Mouse (Mus musculus) adrenal gland (tissue): ENCODE measurements around the gene Ttc25.
"Not testable (repeated sequence)": the region's sequence is repeated elsewhere in the genome, so short reads cannot be mapped to it uniquely, and the experiment has no call there.

ENCODE experiments used
- intact Hi-C: fragments of 180-260 bp; cut with DNase I; formaldehyde crosslinking; loops from one replicate; pipeline ENCODE4 v1.15.1; 2025

The Ttc25 gene

DNA sequence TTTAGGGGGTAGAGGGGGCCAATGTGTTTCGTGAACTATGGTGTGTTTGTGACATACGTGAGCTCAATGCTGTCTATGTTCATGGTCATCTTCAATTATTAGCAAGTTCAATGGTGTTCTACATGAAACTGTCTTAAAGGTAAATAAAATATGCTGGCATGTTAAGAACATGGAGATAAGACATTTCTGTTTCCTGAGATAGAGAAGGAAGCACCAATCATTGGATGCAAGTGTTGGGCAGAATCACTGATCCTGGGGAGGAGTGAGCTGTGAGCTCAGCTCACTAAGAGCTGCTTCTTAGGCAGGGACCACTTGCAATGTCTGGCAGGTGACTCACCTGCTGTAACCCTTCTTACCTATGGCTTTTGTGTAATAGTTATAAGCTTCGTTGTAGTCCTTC, 56.0 kb downstream of the Ttc25 start:
- intact Hi-C loops, result no loop called here

DNA sequence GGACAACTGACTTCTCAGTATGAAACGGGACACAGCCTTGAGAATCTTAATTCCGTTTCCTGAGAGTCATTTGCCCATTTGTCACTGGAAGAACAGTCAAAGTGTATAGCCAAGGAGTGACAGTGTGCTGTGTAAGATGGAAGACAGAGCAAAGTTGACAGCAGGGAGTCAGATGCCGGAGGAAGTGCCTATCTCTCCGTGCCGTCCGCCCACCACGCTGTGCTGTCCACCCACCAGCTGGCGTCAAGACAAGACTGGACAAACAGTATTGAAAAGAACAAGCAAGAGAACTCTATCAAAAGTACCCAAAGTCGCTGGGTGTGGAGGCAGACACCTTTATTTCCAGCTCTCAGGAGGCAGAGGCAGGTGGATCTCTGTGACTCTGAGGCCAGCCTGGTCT, 57.7 kb downstream of the Ttc25 start:
- intact Hi-C loops, result no loop called here

DNA sequence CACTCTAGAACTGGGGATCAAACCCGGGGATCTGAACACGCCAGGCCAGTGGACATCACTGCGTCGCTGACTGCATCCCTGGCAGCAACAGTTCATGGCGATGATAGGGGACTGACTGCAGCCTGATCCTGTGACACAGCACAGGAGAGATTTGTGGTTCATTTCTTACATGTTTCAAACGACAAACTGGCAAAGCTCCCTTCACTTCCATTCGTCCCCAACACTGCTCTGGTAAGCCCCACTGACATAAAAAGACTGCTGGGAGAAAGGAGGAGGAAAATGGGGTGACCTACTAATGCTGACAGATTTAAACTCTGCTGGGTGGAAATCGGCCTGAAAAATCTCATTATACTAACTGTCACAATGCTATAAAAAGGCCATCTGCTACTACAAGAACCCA, 58.4 kb downstream of the Ttc25 start:
- intact Hi-C loops, result no loop called here

DNA sequence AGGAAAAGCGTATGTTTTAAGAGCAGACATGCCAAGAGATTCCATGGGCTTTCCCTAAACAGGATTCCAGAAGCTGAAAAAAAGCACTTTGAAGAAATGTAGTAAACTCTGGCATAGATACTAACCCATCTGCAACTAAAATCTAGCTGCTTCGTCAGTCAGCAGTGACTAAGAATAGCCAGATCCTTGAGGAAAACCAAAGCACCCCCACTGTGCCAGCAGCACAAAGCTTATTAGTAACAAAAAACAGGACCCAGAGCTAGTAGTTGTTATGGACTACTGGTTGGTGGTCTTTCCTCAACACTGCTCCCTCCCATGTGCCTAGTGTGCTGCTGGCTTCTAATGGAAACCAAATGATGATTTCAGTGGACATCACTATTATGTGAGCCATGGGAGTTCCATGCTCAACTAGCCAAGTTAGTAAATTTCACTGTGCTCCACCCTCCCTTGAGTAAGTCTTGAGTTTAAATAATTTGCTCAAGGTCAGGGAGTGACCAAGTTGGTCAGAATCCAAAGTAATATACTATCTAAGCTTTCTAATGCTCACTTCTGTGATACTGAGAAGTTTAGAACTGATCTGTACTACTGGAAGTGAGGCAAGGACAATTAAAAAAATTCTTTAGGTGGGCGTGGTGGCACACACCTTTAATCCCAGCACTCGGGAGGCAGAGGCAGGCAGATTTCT, 59.1 kb downstream of the Ttc25 start:
- intact Hi-C loops, result no loop called here

DNA sequence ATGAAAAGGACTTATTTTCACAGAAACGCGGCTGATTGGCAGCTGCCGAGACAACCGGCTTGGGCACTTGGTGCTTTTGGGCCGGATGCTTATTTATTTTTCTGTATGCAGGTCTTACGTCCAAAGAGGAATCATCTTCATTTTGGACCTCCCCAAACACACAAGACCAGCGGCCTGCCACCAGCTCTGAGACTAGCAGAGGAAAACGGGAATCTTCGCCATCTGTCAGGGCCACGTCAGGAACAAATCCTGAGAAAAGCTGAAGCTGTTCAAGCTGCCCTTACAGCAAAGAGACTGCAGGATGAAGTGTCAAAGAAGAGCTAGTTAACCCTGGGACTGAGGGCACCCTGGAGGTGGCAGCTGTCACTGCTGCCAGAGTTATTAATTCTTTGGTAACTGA, 60.0 kb downstream of the Ttc25 start:
- intact Hi-C loops, result no loop called here

DNA sequence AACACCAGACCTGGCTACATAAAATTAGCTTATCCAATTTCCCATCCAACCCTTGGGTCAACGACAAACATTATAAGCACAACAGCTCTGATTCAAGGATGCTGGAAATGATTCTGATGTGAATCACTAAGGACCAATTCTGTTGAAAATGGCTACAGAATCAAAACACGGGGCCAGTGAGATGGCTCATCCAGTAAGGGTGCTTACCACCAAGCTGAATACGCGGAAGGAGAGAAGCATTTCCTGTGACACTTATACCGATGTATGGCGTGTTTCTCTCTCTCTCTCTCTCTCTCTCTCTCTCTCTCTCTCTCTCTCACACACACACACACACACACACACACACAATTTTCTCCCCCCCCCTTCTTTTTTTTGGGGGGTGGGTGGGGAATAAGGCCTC, 61.7 kb downstream of the Ttc25 start:
- intact Hi-C loops, result no loop called here

DNA sequence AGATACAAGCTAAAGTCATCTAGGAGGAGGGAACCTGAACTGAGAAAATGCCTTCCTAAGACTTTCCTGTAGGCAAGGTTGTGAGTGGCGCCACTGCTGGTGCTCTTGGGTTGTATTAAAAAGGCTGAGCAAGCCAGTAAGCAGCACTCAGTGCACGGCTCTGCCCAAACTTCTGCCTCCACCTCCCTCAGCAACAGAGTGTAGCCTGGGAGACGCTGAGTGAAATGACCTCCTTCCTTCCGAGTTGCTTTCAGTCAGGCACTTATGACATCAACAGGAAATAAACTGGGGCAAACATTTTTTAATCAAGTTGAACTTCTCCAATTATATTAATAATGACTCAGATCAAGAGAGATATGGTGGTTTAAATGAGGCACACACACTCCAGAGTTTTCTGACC, 63.4 kb downstream of the Ttc25 start:
- intact Hi-C loops, result no loop called here

DNA sequence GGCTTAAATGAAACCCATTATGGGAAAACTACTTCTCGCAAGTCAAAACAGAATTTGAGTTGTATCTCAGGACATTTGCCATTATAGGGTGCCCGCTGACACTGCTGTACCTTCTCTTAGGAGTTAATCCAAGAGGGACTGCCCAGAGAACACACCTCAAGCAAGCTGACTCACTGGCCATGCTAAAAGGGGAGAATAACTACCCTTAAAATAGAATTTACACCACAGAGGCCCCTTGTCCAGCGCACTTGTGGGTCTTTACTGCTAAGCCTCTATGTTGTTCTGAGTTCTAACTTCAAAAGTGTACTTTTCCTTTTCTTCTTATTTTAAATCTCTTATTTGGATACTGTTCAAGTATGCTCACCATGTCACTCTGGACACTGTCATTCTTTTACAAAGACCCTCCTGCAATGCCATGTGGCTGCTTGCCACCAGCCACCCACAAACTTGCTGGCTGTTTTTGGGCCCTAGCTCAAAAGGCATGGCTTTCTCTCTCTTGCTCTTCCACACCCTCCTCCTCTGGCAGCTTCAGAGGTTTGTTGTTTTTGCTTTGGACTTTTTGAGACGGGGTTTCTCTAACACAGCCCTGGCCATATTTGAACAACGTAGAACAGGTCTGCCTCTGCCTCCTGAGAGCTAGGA, 64.1 kb downstream of the Ttc25 start:
- intact Hi-C loops, result no loop called here

DNA sequence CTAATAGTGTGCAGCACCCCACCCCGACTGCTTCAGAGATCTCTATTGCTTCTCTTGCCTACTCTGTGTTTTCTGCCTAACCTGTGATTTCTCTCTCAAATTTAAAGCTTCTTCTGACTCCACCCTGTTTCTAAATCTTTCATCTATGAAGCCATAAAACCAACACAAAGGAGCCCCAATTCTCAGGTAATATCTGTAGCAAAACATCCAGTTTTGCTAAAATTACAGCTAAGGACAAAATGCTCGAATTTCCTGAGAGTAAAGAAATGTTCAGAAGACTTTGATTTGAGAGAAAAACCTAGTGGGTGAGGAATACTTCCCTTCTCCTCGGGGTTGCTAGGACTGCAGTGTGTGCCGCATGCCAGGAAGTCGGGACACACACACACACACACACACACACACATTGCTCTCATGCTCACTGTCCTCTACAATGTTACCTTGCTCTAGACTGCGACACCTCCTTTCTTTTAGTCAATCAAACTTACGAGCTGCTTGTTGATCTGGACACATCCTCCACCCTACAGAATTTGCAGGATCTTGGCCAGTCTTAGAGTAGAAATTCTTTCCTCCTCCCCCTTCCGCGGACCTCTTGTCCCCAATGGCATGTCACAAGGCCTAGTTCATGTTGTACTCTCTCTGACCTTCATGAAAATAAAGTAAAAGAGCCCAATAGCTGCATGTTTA, 64.7 kb downstream of the Ttc25 start:
- intact Hi-C loops, result loop anchor here (5.0 kb wide), 1 partner anchor 33 kb away; no protein-coding TSS in a partner anchor

DNA sequence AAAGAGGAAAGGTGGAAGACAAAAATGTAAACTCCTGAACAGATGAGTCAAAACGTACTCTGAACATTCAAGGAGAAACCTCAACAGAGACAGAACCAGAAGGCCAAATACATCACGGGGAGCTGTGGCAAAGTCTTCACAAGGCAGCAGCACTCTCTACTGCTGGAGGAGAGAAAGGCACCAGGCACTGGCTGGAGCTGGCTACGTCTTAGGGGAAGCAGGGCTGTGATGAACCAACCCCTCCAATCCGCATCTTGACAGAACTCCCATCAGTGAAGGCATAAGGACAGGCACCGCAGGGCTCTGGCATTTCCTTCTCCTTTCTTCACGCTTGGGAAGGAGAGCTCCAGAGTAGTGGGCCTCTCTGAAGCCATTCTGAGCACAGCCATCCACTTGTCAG, 66.2 kb downstream of the Ttc25 start:
- intact Hi-C loops, result loop anchor here (5.0 kb wide), 1 partner anchor 34 kb away; no protein-coding TSS in a partner anchor

DNA sequence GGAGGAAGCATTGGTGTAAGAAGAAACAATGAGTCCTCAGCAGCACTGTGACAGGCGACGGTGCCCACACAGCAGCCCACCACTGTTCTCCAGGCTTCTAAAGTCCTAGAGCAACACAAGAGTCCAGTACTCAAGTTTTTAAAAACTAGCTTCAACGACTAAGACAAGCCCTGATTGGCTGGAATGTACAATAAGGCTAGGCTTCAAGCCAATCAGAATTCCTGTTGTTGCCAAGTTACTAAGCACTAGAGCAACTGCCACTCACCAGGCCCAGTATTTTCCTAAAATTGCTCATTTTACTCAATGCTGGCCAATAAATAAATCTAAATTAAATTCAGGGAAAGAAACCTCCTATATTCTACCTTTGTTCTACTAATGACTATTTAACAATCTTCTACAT, 67.8 kb downstream of the Ttc25 start:
- intact Hi-C loops, result loop anchor here (5.0 kb wide), 1 partner anchor 36 kb away; no protein-coding TSS in a partner anchor

DNA sequence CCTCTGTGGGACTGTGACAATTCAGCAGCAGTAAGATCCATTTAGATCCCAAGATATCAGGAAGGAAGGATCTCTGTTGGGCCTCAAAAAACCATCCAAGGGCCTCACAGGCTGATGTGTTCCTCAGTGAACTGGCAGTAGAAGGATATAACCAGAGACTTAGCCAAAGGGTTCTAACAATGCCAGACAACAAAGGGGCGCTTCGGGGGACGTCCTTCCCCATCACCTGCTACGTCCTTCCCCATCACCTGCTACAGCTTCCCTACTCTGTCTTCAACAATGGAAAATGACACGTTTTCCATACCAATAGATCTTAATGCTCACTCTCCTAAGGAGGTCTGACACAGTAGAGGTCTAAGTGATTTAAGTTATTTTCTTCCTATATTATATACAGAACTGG, 70.9 kb downstream of the Ttc25 start:
- intact Hi-C loops, result no loop called here

DNA sequence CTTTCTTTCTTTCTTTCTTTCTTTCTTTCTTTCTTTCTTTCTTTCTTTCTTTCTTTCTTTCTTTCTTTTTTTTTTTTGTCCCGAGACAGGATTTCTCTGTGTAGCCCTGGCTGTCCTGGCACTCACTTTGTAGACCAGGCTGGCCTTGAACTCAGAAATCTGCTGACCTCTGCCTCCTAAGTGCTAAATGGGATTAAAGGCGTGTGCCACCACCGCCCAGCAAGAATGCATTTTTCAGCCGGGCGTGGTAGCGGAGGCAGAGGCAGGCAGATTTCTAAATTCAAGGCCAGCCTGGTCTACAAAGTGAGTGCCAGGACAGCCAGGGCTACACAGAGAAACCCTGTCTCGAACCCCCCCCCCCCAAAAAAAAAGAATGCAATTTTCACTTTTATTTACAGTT, 71.4 kb downstream of the Ttc25 start:
- intact Hi-C loops, result not testable (repeated sequence)

DNA sequence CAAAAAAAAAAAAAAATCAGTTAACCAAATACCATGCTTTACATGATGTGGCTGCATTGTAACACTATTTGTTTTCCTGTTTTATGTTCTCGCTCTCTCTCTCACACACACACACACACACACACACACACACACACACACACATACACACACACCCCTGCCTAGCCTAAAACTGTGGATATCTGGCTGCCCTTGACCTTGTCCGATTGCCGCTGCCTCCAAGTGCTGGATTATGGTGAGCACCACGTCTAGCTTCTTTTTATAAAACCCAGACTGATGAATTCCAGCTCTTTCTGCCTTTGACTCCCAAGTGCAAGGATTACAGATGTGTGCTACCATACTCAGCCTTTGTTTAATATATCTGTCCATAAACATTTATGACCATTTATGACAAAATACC, 72.1 kb downstream of the Ttc25 start:
- intact Hi-C loops, result no loop called here

DNA sequence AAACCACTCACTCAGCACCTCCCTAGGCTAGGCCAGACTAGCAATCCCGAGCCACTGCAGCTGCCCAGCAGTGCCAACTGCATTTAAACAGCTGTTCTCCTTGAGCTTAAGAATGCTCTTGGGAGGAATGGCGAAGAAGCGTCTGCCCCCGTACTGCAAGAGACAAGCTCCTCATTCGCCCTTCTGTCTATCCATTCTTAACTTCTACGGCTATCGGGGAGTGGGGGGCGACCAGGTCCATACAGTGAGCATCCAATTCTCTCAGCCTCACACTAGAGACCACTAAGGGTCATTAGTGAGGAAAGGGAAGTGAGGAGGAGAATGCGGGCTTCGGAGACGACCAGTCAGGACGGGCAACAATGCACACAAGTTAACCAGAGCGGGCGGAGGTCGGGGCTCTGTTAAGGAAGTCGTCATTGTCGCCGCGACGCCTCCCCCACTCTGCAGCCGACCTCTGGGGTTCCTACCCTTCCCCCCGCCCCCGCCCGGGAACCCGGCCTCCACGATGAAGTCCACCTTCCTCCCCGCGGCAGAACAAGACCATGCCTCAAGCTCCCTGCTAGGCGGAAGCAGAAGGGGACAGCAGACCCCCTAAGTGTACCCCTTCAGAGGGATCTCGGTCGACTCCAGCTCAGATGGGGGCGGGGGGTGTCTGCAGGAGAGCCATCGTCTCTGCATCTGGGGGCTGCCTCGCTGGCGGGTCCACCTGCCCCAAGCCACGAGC, 73.5 kb downstream of the Ttc25 start, which contains the start of gene Nkiras2:
Gene Nkiras2, plus strand, starts transcription at position 484 of the 724 bp plus-strand sequence.
- intact Hi-C loops, result no loop called here

DNA sequence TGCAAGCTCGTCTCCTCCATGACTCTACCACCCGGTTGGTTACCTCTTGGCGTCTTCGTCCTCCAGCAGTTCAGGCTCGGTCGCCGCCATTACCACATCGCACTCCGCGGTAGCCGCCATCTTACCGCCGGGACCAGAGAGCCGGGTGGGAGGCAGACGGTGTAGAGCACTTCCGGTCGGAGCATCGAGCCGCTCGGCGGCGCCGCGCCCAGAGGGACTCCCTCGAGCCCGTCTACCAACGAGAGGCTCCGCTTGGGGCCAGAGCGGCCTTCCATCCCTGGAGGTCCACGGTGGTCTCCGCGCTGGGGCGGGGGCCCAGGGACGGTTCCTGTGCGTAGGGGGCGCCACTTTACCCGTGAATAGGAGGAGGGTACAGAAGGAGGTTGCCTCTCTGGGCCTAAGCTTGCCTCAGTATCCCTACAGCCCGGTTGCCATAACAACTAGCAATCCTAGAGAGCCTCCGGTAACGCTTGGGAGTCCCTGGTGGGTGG, 74.1 kb downstream of the Ttc25 start:
- intact Hi-C loops, result no loop called here

DNA sequence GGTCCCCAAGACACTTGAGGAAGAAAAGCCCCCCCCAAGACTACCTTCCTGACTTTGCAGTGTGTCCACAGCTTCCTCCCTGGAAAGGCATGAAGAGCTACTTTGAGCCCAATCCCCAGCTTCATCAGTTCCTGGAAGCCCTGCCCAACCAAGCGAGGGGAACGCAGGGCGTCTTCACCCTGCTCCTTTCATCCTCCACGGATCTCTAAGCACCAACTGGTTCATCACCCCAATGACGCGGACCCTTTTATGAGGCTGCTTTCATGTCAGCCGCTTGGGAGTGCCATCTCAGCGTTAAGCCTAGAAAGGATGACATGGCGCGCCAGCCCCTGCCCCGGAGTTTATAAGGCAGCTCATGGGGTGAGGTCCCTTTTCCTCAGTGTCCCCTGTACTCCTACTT, 74.6 kb downstream of the Ttc25 start, which contains the start of gene Dnajc7:
Gene Dnajc7, minus strand, starts transcription at position 187 of the 400 bp plus-strand sequence.
- intact Hi-C loops, result loop anchor here (5.0 kb wide), 1 partner anchor 48 kb away; the partner anchor contains the start of gene Cnp
